Mouse (Mus musculus) MEL (cell line): ENCODE measurements around the gene Slc16a13. TPM values are rescaled to one million over a fixed set of nuclear protein-coding genes. Genes with fewer than 3 reads are reported as not detected.

Experiments used
- DNase-seq: peaks from one replicate; pipeline ENCODE4 v3.0.0; 2011; ENCODE audit warnings: low read depth, low spot score
- H3K27ac ChIP-seq: 2 replicates; pipeline ENCODE4 v1.5.1; 2012; ENCODE audit warnings: low read depth, mild to moderate bottlenecking, control low read depth, low read length, moderate library complexity; ENCODE audit not compliant: control insufficient read depth
- H3K27me3 ChIP-seq, 2 experiments: fragments of 150-350 bp in 1 of 2; sonication (generic) in 1 of 2; 2 replicates each; pipeline ENCODE4 v1.6.1; 2012; ENCODE audit warnings: low read length in 2 of 2, mild to moderate bottlenecking in 2 of 2, improper control_type of control experiment in 1 of 2, moderate library complexity in 1 of 2; ENCODE audit not compliant: insufficient read depth in 2 of 2, control insufficient read depth in 1 of 2
- H3K36me3 ChIP-seq, 2 experiments: 2 replicates each; pipeline ENCODE4 v1.6.1; 2012 to 2014; ENCODE audit warnings: low read length in 2 of 2, improper control_type of control experiment in 1 of 2, inconsistent platforms in 1 of 2, mild to moderate bottlenecking in 1 of 2; ENCODE audit not compliant: insufficient read depth in 2 of 2, control insufficient read depth in 1 of 2
- H3K4me1 ChIP-seq, 2 experiments: fragments of 150-350 bp in 1 of 2; sonication (generic) in 1 of 2; 2 replicates each; pipeline ENCODE4 v1.6.1; 2012; ENCODE audit warnings: low read length in 2 of 2, improper control_type of control experiment in 1 of 2, mild to moderate bottlenecking in 1 of 2; ENCODE audit not compliant: insufficient read depth in 2 of 2, control insufficient read depth in 1 of 2
- H3K4me3 ChIP-seq, 2 experiments: fragments of 150-350 bp in 1 of 2; sonication (generic) in 1 of 2; 2 replicates each; pipeline ENCODE4 v1.5.1; 2012; ENCODE audit warnings: low read depth in 2 of 2, low read length in 2 of 2, mild to moderate bottlenecking in 2 of 2, moderate library complexity in 2 of 2, control low read depth in 1 of 2, improper control_type of control experiment in 1 of 2; ENCODE audit not compliant: control insufficient read depth in 1 of 2, insufficient read depth in 1 of 2
- H3K79me2 ChIP-seq: 2 replicates; pipeline ENCODE4 v1.6.1; 2012; ENCODE audit warnings: mild to moderate bottlenecking, low read length, moderate library complexity; ENCODE audit not compliant: control insufficient read depth, poor library complexity, insufficient read depth
- H3K9ac ChIP-seq: 2 replicates; pipeline ENCODE4 v1.6.1; 2012; ENCODE audit warnings: low read depth, mild to moderate bottlenecking, control low read depth, low read length, moderate library complexity; ENCODE audit not compliant: control insufficient read depth, poor library complexity, severe bottlenecking
- H3K9me3 ChIP-seq: fragments of 150-350 bp; sonication (generic); replicated peaks from 2 replicates; pipeline ENCODE4 v1.6.1; 2012; ENCODE audit warnings: mild to moderate bottlenecking, low read length, improper control_type of control experiment, moderate library complexity; ENCODE audit not compliant: insufficient read depth
- CHD1 ChIP-seq: IDR thresholded peaks from 2 replicates; pipeline ENCODE4 v1.6.1; 2012; ENCODE audit warnings: low read depth, mild to moderate bottlenecking, inconsistent platforms, low read length, improper control_type of control experiment
- CHD2 ChIP-seq: IDR thresholded peaks from 2 replicates; pipeline ENCODE4 v1.6.1; 2011; ENCODE audit warnings: low read length, improper control_type of control experiment
- CTCF ChIP-seq, 3 experiments: IDR thresholded peaks in 2 of 3; conservative IDR thresholded peaks in 1 of 3; 2 replicates each; pipeline ENCODE4 v1.5.1; 2011 to 2012; ENCODE audit warnings: low read length in 3 of 3, low read depth in 2 of 3, mild to moderate bottlenecking in 2 of 3, improper control_type of control experiment in 1 of 3, inconsistent platforms in 1 of 3, mixed read lengths in 1 of 3, moderate library complexity in 1 of 3; ENCODE audit not compliant: control insufficient read depth in 1 of 3, insufficient read depth in 1 of 3, poor library complexity in 1 of 3, severe bottlenecking in 1 of 3
- E2F4 ChIP-seq: IDR thresholded peaks from 2 replicates; pipeline ENCODE4 v1.6.1; 2011; ENCODE audit warnings: low read depth, low read length, improper control_type of control experiment, borderline replicate concordance
- ELF1 ChIP-seq: IDR thresholded peaks from 2 replicates; pipeline ENCODE4 v1.6.1; 2014; ENCODE audit warnings: low read depth, mild to moderate bottlenecking, inconsistent platforms, low read length, improper control_type of control experiment, moderate library complexity
- EP300 ChIP-seq, 2 experiments: IDR thresholded peaks; 2 replicates each; pipeline ENCODE4 v1.6.1; 2011; ENCODE audit warnings: improper control_type of control experiment in 2 of 2, low read length in 2 of 2, low read depth in 1 of 2, mild to moderate bottlenecking in 1 of 2
- ETS1 ChIP-seq: IDR thresholded peaks from 2 replicates; pipeline ENCODE4 v1.6.1; 2012; ENCODE audit warnings: low read depth, mild to moderate bottlenecking, inconsistent platforms, low read length, improper control_type of control experiment, moderate library complexity
- GABPA ChIP-seq: IDR thresholded peaks from 2 replicates; pipeline ENCODE4 v1.6.1; 2012; ENCODE audit warnings: low read depth, mild to moderate bottlenecking, inconsistent platforms, low read length, improper control_type of control experiment, moderate library complexity
- GATA1 ChIP-seq: IDR thresholded peaks from 2 replicates; pipeline ENCODE4 v1.6.1; 2011; ENCODE audit warnings: low read depth, low read length, improper control_type of control experiment
- HCFC1 ChIP-seq: IDR thresholded peaks from 2 replicates; pipeline ENCODE4 v1.6.1; 2012; ENCODE audit warnings: low read depth, mild to moderate bottlenecking, inconsistent platforms, low read length, improper control_type of control experiment, moderate library complexity
- KAT2A ChIP-seq: conservative IDR thresholded peaks from 2 replicates; pipeline ENCODE4 v1.6.1; 2012; ENCODE audit warnings: low read depth, low read length, improper control_type of control experiment, inconsistent platforms
- MAFK ChIP-seq: IDR thresholded peaks from 2 replicates; pipeline ENCODE4 v1.6.1; 2011; ENCODE audit warnings: low read depth, mild to moderate bottlenecking, low read length, improper control_type of control experiment, borderline replicate concordance
- MAX ChIP-seq: IDR thresholded peaks from 2 replicates; pipeline ENCODE4 v1.6.1; 2011; ENCODE audit warnings: low read length, improper control_type of control experiment
- MEF2A ChIP-seq: IDR thresholded peaks from 2 replicates; pipeline ENCODE4 v1.6.1; 2014; ENCODE audit warnings: low read depth, mild to moderate bottlenecking, inconsistent platforms, low read length, improper control_type of control experiment; ENCODE audit not compliant: poor library complexity, insufficient replicate concordance, severe bottlenecking; ENCODE audit errors: extremely low read depth
- MXI1 ChIP-seq: IDR thresholded peaks from 2 replicates; pipeline ENCODE4 v1.6.1; 2011; ENCODE audit warnings: mild to moderate bottlenecking, low read depth, low read length, improper control_type of control experiment
- MYB ChIP-seq: IDR thresholded peaks from 2 replicates; pipeline ENCODE4 v1.6.1; 2011; ENCODE audit warnings: mild to moderate bottlenecking, low read depth, low read length, improper control_type of control experiment
- NELFE ChIP-seq: IDR thresholded peaks from 2 replicates; pipeline ENCODE4 v1.6.1; 2011; ENCODE audit warnings: low read depth, low read length, improper control_type of control experiment
- POLR2A ChIP-seq, 2 experiments: IDR thresholded peaks; 2 replicates each; pipeline ENCODE4 v1.6.1; 2011 to 2012; ENCODE audit warnings: low read length in 2 of 2, mild to moderate bottlenecking in 2 of 2, control low read depth in 1 of 2, improper control_type of control experiment in 1 of 2, low read depth in 1 of 2, moderate library complexity in 1 of 2; ENCODE audit not compliant: control insufficient read depth in 1 of 2, insufficient read depth in 1 of 2, poor library complexity in 1 of 2
- POLR2AphosphoS5 ChIP-seq: IDR thresholded peaks from 2 replicates; pipeline ENCODE4 v1.6.1; 2012; ENCODE audit warnings: low read depth, borderline replicate concordance, mild to moderate bottlenecking, inconsistent platforms, low read length, moderate library complexity, mixed read lengths
- RAD21 ChIP-seq: IDR thresholded peaks from 2 replicates; pipeline ENCODE4 v1.6.1; 2011; ENCODE audit warnings: mild to moderate bottlenecking, low read depth, low read length, improper control_type of control experiment
- RCOR1 ChIP-seq: IDR thresholded peaks from 2 replicates; pipeline ENCODE4 v1.6.1; 2012; ENCODE audit warnings: low read depth, mild to moderate bottlenecking, inconsistent platforms, low read length, improper control_type of control experiment
- SIN3A ChIP-seq: IDR thresholded peaks from 2 replicates; pipeline ENCODE4 v1.6.1; 2012; ENCODE audit warnings: low read length, improper control_type of control experiment, inconsistent platforms
- SMC3 ChIP-seq: IDR thresholded peaks from 2 replicates; pipeline ENCODE4 v1.6.1; 2011; ENCODE audit warnings: low read depth, low read length, improper control_type of control experiment
- TAL1 ChIP-seq: IDR thresholded peaks from 2 replicates; pipeline ENCODE4 v1.6.1; 2012; ENCODE audit warnings: mild to moderate bottlenecking, inconsistent platforms, low read length, moderate library complexity, mixed read lengths
- TBP ChIP-seq: IDR thresholded peaks from 2 replicates; pipeline ENCODE4 v1.8.0; 2011; ENCODE audit warnings: low read depth, low read length, improper control_type of control experiment
- UBTF ChIP-seq: IDR thresholded peaks from 2 replicates; pipeline ENCODE4 v1.6.1; 2012; ENCODE audit warnings: low read depth, mild to moderate bottlenecking, inconsistent platforms, low read length, improper control_type of control experiment, moderate library complexity, borderline replicate concordance; ENCODE audit not compliant: insufficient read depth
- USF2 ChIP-seq, 2 experiments: IDR thresholded peaks; 2 replicates each; pipeline ENCODE4 v1.6.1; 2011 to 2012; ENCODE audit warnings: improper control_type of control experiment in 2 of 2, low read length in 2 of 2, borderline replicate concordance in 1 of 2, inconsistent platforms in 1 of 2, low read depth in 1 of 2, mild to moderate bottlenecking in 1 of 2; ENCODE audit not compliant: insufficient read depth in 1 of 2
- ZKSCAN1 ChIP-seq: IDR thresholded peaks from 2 replicates; pipeline ENCODE4 v1.6.1; 2012; ENCODE audit warnings: low read depth, mild to moderate bottlenecking, inconsistent platforms, low read length, improper control_type of control experiment, moderate library complexity
- ZMIZ1 ChIP-seq: IDR thresholded peaks from 2 replicates; pipeline ENCODE4 v1.6.1; 2012; ENCODE audit warnings: low read depth, mild to moderate bottlenecking, inconsistent platforms, low read length, improper control_type of control experiment, moderate library complexity
- ZNF384 ChIP-seq: IDR thresholded peaks from 2 replicates; pipeline ENCODE4 v1.6.1; 2012; ENCODE audit warnings: low read depth, mild to moderate bottlenecking, inconsistent platforms, low read length, improper control_type of control experiment
- polyA plus RNA-seq, 2 experiments: library from polyadenylated mRNA; stranded (reverse) in 1 of 2; unstranded in 1 of 2; fragments of >175 nt in 1 of 2; fragments of >200 nt in 1 of 2; gene quantifications; 2 replicates each; pipeline versions ENCODE4 v1.2.1 to v1.2.4; 2012; ENCODE audit warnings: low replicate concordance in 2 of 2, low read depth in 1 of 2; ENCODE audit not compliant: insufficient read length in 2 of 2, insufficient read depth in 1 of 2, missing spikeins in 1 of 2
- total RNA-seq: library from RNA; depleted of rRNA; stranded (reverse); fragments of 300-350 nt; gene quantifications from 2 replicates; pipeline ENCODE4 v1.2.3, GENCODE M21; 2012

The Slc16a13 gene
- total and polyA plus RNA-seq, 3 experiments: 4.2 to 7.9 TPM; not detected in 1

- DNase-seq: peak; percentile 65
- no peak overlapping the region for H3K4me3 ChIP-seq
- H3K4me1 ChIP-seq: no peaks in the 10 kb centered on the region
- H3K36me3 ChIP-seq: no peaks in the 10 kb centered on the region
- H3K9ac ChIP-seq: no peak overlapping the region
- H3K79me2 ChIP-seq: no peaks in the 10 kb centered on the region
- H3K27ac ChIP-seq: no peak overlapping the region
- no peak for TF ChIP-seq EP300 (IDR thresholded peaks at IDR 0.05; ENCODE audit: low read depth in 1 of 2, low read length in 2 of 2)
- no peak for TF ChIP-seq ZKSCAN1
- TF ChIP-seq CHD2: no peak
- no peak for TF ChIP-seq MXI1
- TF ChIP-seq TAL1: no peak
- TF ChIP-seq KAT2A: no peak
- TF ChIP-seq MYB: no peak
- no peak for TF ChIP-seq ZNF384
- TF ChIP-seq POLR2AphosphoS5: no peak
- TF ChIP-seq RAD21: peak; percentile 43
- peak; percentile 24 to 68 (median 55); a peak in 5 of 6 replicates for TF ChIP-seq CTCF (IDR thresholded peaks at IDR 0.05 in 2 of 3, conservative IDR thresholded peaks at IDR 0.05 in 1 of 3; ENCODE audit: control insufficient read depth in 1 of 3, insufficient read depth in 1 of 3, low read depth in 2 of 3, low read length in 3 of 3, poor library complexity in 1 of 3, severe bottlenecking in 1 of 3)
- no peak for TF ChIP-seq CHD1
- no peak for TF ChIP-seq USF2 (IDR thresholded peaks at IDR 0.05; ENCODE audit: borderline replicate concordance in 1 of 2, insufficient read depth in 1 of 2, low read depth in 1 of 2, low read length in 2 of 2)
- no peak for TF ChIP-seq UBTF
- no peak for TF ChIP-seq POLR2A (IDR thresholded peaks at IDR 0.05; ENCODE audit: control insufficient read depth in 1 of 2, insufficient read depth in 1 of 2, low read depth in 1 of 2, low read length in 2 of 2, poor library complexity in 1 of 2)
- TF ChIP-seq ELF1: no peak
- TF ChIP-seq HCFC1: no peak
- peak; percentile 74 for TF ChIP-seq SMC3
- TF ChIP-seq MEF2A: no peak
- H3K27me3 ChIP-seq: no peaks in the 10 kb centered on the region
- no peaks in the 10 kb centered on the region for H3K9me3 ChIP-seq
Measured at GRCm38 (mm10) chr11:70179401-70179800, 41.5 kb downstream of the Slc16a13 start.

GRCm38 (mm10) chr11:70178756-70179155 lies 42.1 kb downstream of the Slc16a13 start:
- TF ChIP-seq MAFK: no peak
- no peak for TF ChIP-seq EP300 (IDR thresholded peaks at IDR 0.05; ENCODE audit: low read depth in 1 of 2, low read length in 2 of 2)
- no peak for TF ChIP-seq TBP
- no peak for TF ChIP-seq ZKSCAN1
- TF ChIP-seq RCOR1: no peak
- TF ChIP-seq ELF1: no peak
- no peak for TF ChIP-seq ZNF384
- TF ChIP-seq GATA1: no peak
- TF ChIP-seq MEF2A: no peak
- no peak for TF ChIP-seq E2F4
- no peak for TF ChIP-seq ZMIZ1
- no peak for TF ChIP-seq TAL1
- TF ChIP-seq SIN3A: no peak
- TF ChIP-seq NELFE: no peak
- no peak for TF ChIP-seq MAX
- no peak for TF ChIP-seq CHD2
- no peak for TF ChIP-seq GABPA
- no peak for TF ChIP-seq MXI1
- no peak for TF ChIP-seq ETS1
- TF ChIP-seq POLR2A (IDR thresholded peaks at IDR 0.05; ENCODE audit: control insufficient read depth in 1 of 2, insufficient read depth in 1 of 2, low read depth in 1 of 2, low read length in 2 of 2, poor library complexity in 1 of 2): no peak
- H3K4me3 ChIP-seq: no peak overlapping the region
- no peaks in the 10 kb centered on the region for H3K79me2 ChIP-seq
- H3K36me3 ChIP-seq: no peaks in the 10 kb centered on the region
- H3K9ac ChIP-seq: no peak overlapping the region
- DNase-seq: no peak
- H3K9me3 ChIP-seq: no peaks in the 10 kb centered on the region
- no peak overlapping the region for H3K27ac ChIP-seq
- H3K4me1 ChIP-seq: no peaks in the 10 kb centered on the region
- H3K27me3 ChIP-seq: no peaks in the 10 kb centered on the region
